Mouse (Mus musculus): ENCODE data around the gene Hoxd8.

DNA sequence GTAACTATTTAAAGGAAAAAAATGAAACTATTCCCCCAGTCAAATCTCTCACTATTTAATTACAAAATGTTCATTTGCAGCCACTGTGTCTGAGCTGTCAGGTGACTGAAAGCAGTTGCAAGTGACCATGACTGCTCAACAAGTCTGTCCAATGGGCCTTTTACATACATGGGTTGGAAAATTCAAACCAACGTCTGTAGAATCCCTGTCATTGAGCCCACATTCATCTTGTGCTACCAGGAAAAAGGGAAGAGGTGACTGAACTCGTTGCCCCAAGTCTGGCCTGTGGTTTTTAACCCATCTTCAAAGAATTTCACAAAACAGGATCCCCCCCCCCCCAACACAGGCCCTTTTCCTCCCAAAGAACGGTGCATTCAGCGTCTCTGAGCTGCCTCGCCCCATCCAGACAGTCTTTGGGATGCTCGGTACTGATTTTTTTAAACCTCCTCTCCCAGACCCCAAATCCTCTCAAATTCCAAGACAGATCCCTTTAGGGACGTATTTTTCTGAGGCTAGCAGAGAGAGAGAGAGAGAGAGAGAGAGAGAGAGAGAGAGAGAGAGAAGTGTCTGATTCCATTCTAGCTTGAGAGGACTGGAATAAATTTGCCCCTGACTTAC is 8.5 kb upstream of the Hoxd8 start:
- no peak for TF ChIP-seq CTCF (IDR thresholded peaks at IDR 0.05; ENCODE audit: low read depth, low read length)
- no peak for TF ChIP-seq POLR2A (IDR thresholded peaks at IDR 0.05; ENCODE audit: extremely low read depth, insufficient read depth, low read length)

All from liver, adult 2 months (tissue).